Mouse (Mus musculus): ENCODE data around the gene Trp53.
"Not testable (repeated sequence)": the region's sequence is repeated elsewhere in the genome, so short reads cannot be mapped to it uniquely, and the experiment has no call there.

- not testable (repeated sequence) for TF ChIP-seq MAX (IDR thresholded peaks at IDR 0.05; ENCODE audit: low read length); JUN (IDR thresholded peaks at IDR 0.05; ENCODE audit: insufficient read depth, low read depth, low read length); CHD1 (IDR thresholded peaks at IDR 0.05; ENCODE audit: low read depth, low read length)
Measured at GRCm38 (mm10) chr11:69541741-69542140, 38.4 kb upstream of the Trp53 start.
